In genomic region chr11:4678700-4679440, GRCm38 (mm10) we compare ENCODE assay signal across 15 mouse cellular contexts. TPM values are rescaled to one million over a fixed set of nuclear protein-coding genes. Genes with fewer than 3 reads are reported as not detected.
DNase-seq lines count a peak whose midpoint lies in the region; ATAC-seq and TF ChIP-seq lines count a peak whose summit lies in the region.
"Had no signal": no experiment of that assay in that cellular context is flagged by ENCODE, and none has a peak within 500 bp of the region (broad histone marks: within the 10 kb centered on the region; RNA-seq: fewer than 3 reads in every experiment).

No protein-coding gene starts in this region.

- TF ChIP-seq EP300 in lung, postnatal 0 days (IDR thresholded peaks at IDR 0.05): no peak

- H3K4me3 ChIP-seq in forebrain, postnatal 0 days (ENCODE audit: low read depth, low read length): no peak overlapping the region
- no peak overlapping the region for H3K4me3 ChIP-seq in forebrain, embryonic 11.5 days (ENCODE audit: low read depth, low read length)
- H3K4me3 ChIP-seq in embryonic facial prominence, embryonic 10.5 days: no peak overlapping the region
- no peak overlapping the region for H3K4me3 ChIP-seq in layer of hippocampus, adult 2 months
- no peak overlapping the region for H3K4me3 ChIP-seq in limb, embryonic 14.5 days (replicated peaks; ENCODE audit: low read length)
- H3K4me3 ChIP-seq in lung, postnatal 0 days (ENCODE audit: low read depth, low read length): no peak overlapping the region
- H3K4me3 ChIP-seq: erythroblast, embryonic 14.5 days; heart, embryonic 15.5 days; myocyte had no signal

- no peaks in the 10 kb centered on the region for H3K4me1 ChIP-seq in forebrain, postnatal 0 days (ENCODE audit: insufficient read depth)
- H3K4me1 ChIP-seq in forebrain, embryonic 11.5 days (replicated peaks; ENCODE audit: control insufficient read depth, insufficient read depth, low read length): no peaks in the 10 kb centered on the region
- peaks cover 19% of the 10 kb centered on the region for H3K4me1 ChIP-seq in embryonic facial prominence, embryonic 10.5 days
- H3K4me1 ChIP-seq in limb, embryonic 14.5 days (ENCODE audit: control insufficient read depth, insufficient read depth, low read length): peaks cover 12% of the 10 kb centered on the region
- H3K4me1 ChIP-seq in lung, postnatal 0 days (ENCODE audit: insufficient read depth, low read depth, low read length): no peaks in the 10 kb centered on the region
- H3K4me1 ChIP-seq: heart, embryonic 15.5 days had no signal

- no peak overlapping the region; the same call in 1 of the 2 replicates for H3K27ac ChIP-seq in forebrain, postnatal 0 days (ENCODE audit: low read depth, low read length)
- no peak overlapping the region for H3K27ac ChIP-seq in forebrain, embryonic 11.5 days (ENCODE audit: low read depth, low read length)
- peak overlapping the region; percentile 48; the same call in 1 of the 2 replicates for H3K27ac ChIP-seq in embryonic facial prominence, embryonic 10.5 days (replicated peaks)
- H3K27ac ChIP-seq in layer of hippocampus, adult 2 months: peak overlapping the region; percentile 91
- no peak overlapping the region for H3K27ac ChIP-seq in limb, embryonic 14.5 days (replicated peaks; ENCODE audit: low read depth, low read length)
- H3K27ac ChIP-seq in lung, postnatal 0 days (ENCODE audit: low read length): no peak overlapping the region
- H3K27ac ChIP-seq: heart, embryonic 15.5 days had no signal

- no peak overlapping the region for H3K4me2 ChIP-seq in forebrain, postnatal 0 days (ENCODE audit: low read depth)
- H3K4me2 ChIP-seq in forebrain, embryonic 11.5 days (ENCODE audit: low read depth, low read length, severe bottlenecking): no peak overlapping the region
- no peak overlapping the region for H3K4me2 ChIP-seq in limb, embryonic 14.5 days (replicated peaks; ENCODE audit: low read depth, low read length, severe bottlenecking)
- no peak overlapping the region for H3K4me2 ChIP-seq in lung, postnatal 0 days (replicated peaks; ENCODE audit: low read depth, low read length)
- H3K4me2 ChIP-seq: heart, embryonic 15.5 days had no signal

- no peak for TF ChIP-seq CTCF in forebrain, postnatal 0 days (IDR thresholded peaks at IDR 0.05; ENCODE audit: low read depth)
- TF ChIP-seq CTCF in layer of hippocampus, adult 2 months (conservative IDR thresholded peaks at IDR 0.05): no peak
- TF ChIP-seq CTCF in lung, postnatal 0 days (IDR thresholded peaks at IDR 0.05): no peak

- DNase-seq in forebrain, postnatal 0 days: peak; percentile 33
- DNase-seq in forebrain, embryonic 11.5 days (ENCODE audit: low spot score): no peak
- peak; percentile 24 for DNase-seq in embryonic facial prominence, embryonic 10.5 days (ENCODE audit: low spot score)
- peak; percentile 70 to 72 for DNase-seq in layer of hippocampus, adult 2 months (ENCODE audit: low spot score in 2 of 2)
- DNase-seq in limb, embryonic 14.5 days (ENCODE audit: low spot score): no peak
- DNase-seq in kidney, adult 8-10 months: no peak
- no peak for DNase-seq in lung, postnatal 0 days (ENCODE audit: low spot score)
- DNase-seq in adrenal gland, adult 8-10 months: no peak

- no peaks in the 10 kb centered on the region for H3K27me3 ChIP-seq in forebrain, postnatal 0 days (ENCODE audit: insufficient read depth, low read length)
- no peaks in the 10 kb centered on the region for H3K27me3 ChIP-seq in forebrain, embryonic 11.5 days (ENCODE audit: control insufficient read depth, insufficient read depth, low read length)
- H3K27me3 ChIP-seq in embryonic facial prominence, embryonic 10.5 days (replicated peaks; ENCODE audit: low read depth, poor library complexity, severe bottlenecking): no peaks in the 10 kb centered on the region
- no peaks in the 10 kb centered on the region for H3K27me3 ChIP-seq in limb, embryonic 14.5 days (ENCODE audit: control insufficient read depth, insufficient read depth, low read length)
- H3K27me3 ChIP-seq in lung, postnatal 0 days (replicated peaks; ENCODE audit: insufficient read depth, low read length): no peaks in the 10 kb centered on the region
- H3K27me3 ChIP-seq: CH12.LX; heart, embryonic 15.5 days had no signal

- peak; percentile 82 for ATAC-seq in forebrain, postnatal 0 days
- no peak for ATAC-seq in forebrain, embryonic 11.5 days (replicated peaks; ENCODE audit: low FRiP score)
- 0 out of 2 replicates have a peak, but pooled peaks have one; percentile 38 for ATAC-seq in limb, embryonic 14.5 days (ENCODE audit: low FRiP score, low read depth)
- no peak for ATAC-seq in lung, postnatal 0 days

- H3K36me3 ChIP-seq in forebrain, postnatal 0 days (ENCODE audit: insufficient read depth): peaks cover 62% of the 10 kb centered on the region
- H3K36me3 ChIP-seq in forebrain, embryonic 11.5 days (ENCODE audit: control insufficient read depth, insufficient read depth, low read length): peaks cover 5% of the 10 kb centered on the region; the same call in 1 of the 2 replicates
- peaks cover 89% of the 10 kb centered on the region for H3K36me3 ChIP-seq in embryonic facial prominence, embryonic 10.5 days (replicated peaks)
- peaks cover 66% of the 10 kb centered on the region for H3K36me3 ChIP-seq in limb, embryonic 14.5 days (ENCODE audit: control insufficient read depth, insufficient read depth, low read length)
- H3K36me3 ChIP-seq in lung, postnatal 0 days (ENCODE audit: insufficient read depth, low read length): peaks cover 11% of the 10 kb centered on the region; the same call in 1 of the 2 replicates

- no peak for TF ChIP-seq POLR2A in limb, embryonic 14.5 days (IDR thresholded peaks at IDR 0.05; ENCODE audit: borderline replicate concordance, extremely low read depth, insufficient read depth, insufficient read length)

- H3K9me3 ChIP-seq in forebrain, postnatal 0 days (ENCODE audit: low read length): no peaks in the 10 kb centered on the region
- no peaks in the 10 kb centered on the region for H3K9me3 ChIP-seq in forebrain, embryonic 11.5 days (ENCODE audit: control insufficient read depth, low read length)
- H3K9me3 ChIP-seq in embryonic facial prominence, embryonic 10.5 days: no peaks in the 10 kb centered on the region
- H3K9me3 ChIP-seq in limb, embryonic 14.5 days (ENCODE audit: control insufficient read depth, low read length): no peaks in the 10 kb centered on the region
- no peaks in the 10 kb centered on the region for H3K9me3 ChIP-seq in lung, postnatal 0 days (ENCODE audit: low read length)
- H3K9me3 ChIP-seq: heart, embryonic 15.5 days had no signal

- WGBS in forebrain, postnatal 0 days: 78% methylated on average over 13 of the region's 13 CpGs
- WGBS in forebrain, embryonic 11.5 days: 86% methylated on average over 13 of the region's 13 CpGs
- WGBS in embryonic facial prominence, embryonic 10.5 days: 74% methylated on average over 13 of the region's 13 CpGs
- WGBS in limb, embryonic 14.5 days: 53% methylated on average over 13 of the region's 13 CpGs
- 75% methylated on average over 13 of the region's 13 CpGs for WGBS in lung, postnatal 0 days

- no peak overlapping the region for H3K9ac ChIP-seq in forebrain, postnatal 0 days
- H3K9ac ChIP-seq in forebrain, embryonic 11.5 days (ENCODE audit: low read length): no peak overlapping the region
- H3K9ac ChIP-seq in limb, embryonic 14.5 days (ENCODE audit: low read depth, low read length, severe bottlenecking): no peak overlapping the region
- no peak overlapping the region for H3K9ac ChIP-seq in lung, postnatal 0 days (replicated peaks; ENCODE audit: low read depth)
- H3K9ac ChIP-seq: heart, embryonic 15.5 days had no signal

RNA-seq across cellular contexts. Expression of gene Uqcr10, which starts 25.3 kb away (rescaled TPM):
- 171 and 220 TPM in 2 replicates for total RNA-seq in forebrain, postnatal 0 days (2014; rRNA removed)
- polyA plus RNA-seq in forebrain, postnatal 0 days (2015; fragmentation: Nextera tagmentation; extraction: Ambion mirVana): 797 and 1,037 TPM in 2 replicates
- polyA plus RNA-seq in forebrain, embryonic 11.5 days (2014; fragmentation: Nextera tagmentation; extraction: Ambion mirVana): 550 and 552 TPM in 2 replicates
- polyA plus RNA-seq in embryonic facial prominence, embryonic 10.5 days (2016; fragmentation: Nextera tagmentation; extraction: Ambion mirVana): 661 and 685 TPM in 2 replicates
- 100 to 1,000 TPM; 367 to 391 TPM for total RNA-seq in layer of hippocampus, adult 2 months (2021)
- polyA plus RNA-seq in limb, embryonic 14.5 days (2012; rRNA removed): 607 and 868 TPM in 2 replicates
- polyA plus RNA-seq in limb, embryonic 14.5 days (2014; fragmentation: Nextera tagmentation; extraction: Ambion mirVana): 681 and 756 TPM in 2 replicates
- 723 and 783 TPM in 2 replicates for polyA plus RNA-seq in lung, postnatal 0 days (2015; fragmentation: Nextera tagmentation; extraction: Ambion mirVana)
- 100 to 1,000 TPM; 587 to 783 (median 663) TPM for total RNA-seq in adrenal gland, adult 8-10 months (2022)

RNA-seq across cellular contexts. Expression of gene Zmat5, which starts 25.6 kb away (rescaled TPM):
- 20.6 and 29.5 TPM in 2 replicates for total RNA-seq in forebrain, postnatal 0 days (2014; rRNA removed)
- 62.6 and 78.7 TPM in 2 replicates for polyA plus RNA-seq in forebrain, postnatal 0 days (2015; fragmentation: Nextera tagmentation; extraction: Ambion mirVana)
- polyA plus RNA-seq in forebrain, embryonic 11.5 days (2014; fragmentation: Nextera tagmentation; extraction: Ambion mirVana): 70.9 and 76.4 TPM in 2 replicates
- polyA plus RNA-seq in embryonic facial prominence, embryonic 10.5 days (2016; fragmentation: Nextera tagmentation; extraction: Ambion mirVana): 75.4 and 82.4 TPM in 2 replicates
- 10 to 100 TPM; 33.1 to 34.0 TPM for total RNA-seq in layer of hippocampus, adult 2 months (2021)
- polyA plus RNA-seq in limb, embryonic 14.5 days (2012; rRNA removed): 42.1 TPM in 2 replicates
- 56.4 and 61.3 TPM in 2 replicates for polyA plus RNA-seq in limb, embryonic 14.5 days (2014; fragmentation: Nextera tagmentation; extraction: Ambion mirVana)
- polyA plus RNA-seq in lung, postnatal 0 days (2015; fragmentation: Nextera tagmentation; extraction: Ambion mirVana): 63.7 and 67.2 TPM in 2 replicates
- total RNA-seq in adrenal gland, adult 8-10 months (2022): 10 to 100 TPM; 46.3 to 69.2 (median 59.1) TPM

RNA-seq across cellular contexts. Expression of gene Ascc2, which starts 41.3 kb away (rescaled TPM):
- 14.5 and 17.3 TPM in 2 replicates for total RNA-seq in forebrain, postnatal 0 days (2014; rRNA removed)
- polyA plus RNA-seq in forebrain, postnatal 0 days (2015; fragmentation: Nextera tagmentation; extraction: Ambion mirVana): 12.0 and 14.3 TPM in 2 replicates
- polyA plus RNA-seq in forebrain, embryonic 11.5 days (2014; fragmentation: Nextera tagmentation; extraction: Ambion mirVana): 36.7 and 39.2 TPM in 2 replicates
- 42.2 and 43.0 TPM in 2 replicates for polyA plus RNA-seq in embryonic facial prominence, embryonic 10.5 days (2016; fragmentation: Nextera tagmentation; extraction: Ambion mirVana)
- 10 to 100 TPM; 23.7 to 25.0 TPM for total RNA-seq in layer of hippocampus, adult 2 months (2021)
- polyA plus RNA-seq in limb, embryonic 14.5 days (2012; rRNA removed): 30.8 and 33.3 TPM in 2 replicates
- 32.6 and 33.1 TPM in 2 replicates for polyA plus RNA-seq in limb, embryonic 14.5 days (2014; fragmentation: Nextera tagmentation; extraction: Ambion mirVana)
- polyA plus RNA-seq in lung, postnatal 0 days (2015; fragmentation: Nextera tagmentation; extraction: Ambion mirVana): 21.7 and 25.3 TPM in 2 replicates
- total RNA-seq in adrenal gland, adult 8-10 months (2022): 10 to 100 TPM; 51.6 to 58.6 (median 54.9) TPM

RNA-seq across cellular contexts. Expression of gene Gm11032, which starts 59.0 kb away (rescaled TPM):
- total RNA-seq in forebrain, postnatal 0 days (2014; rRNA removed): not detected in 2 replicates
- polyA plus RNA-seq in forebrain, postnatal 0 days (2015; fragmentation: Nextera tagmentation; extraction: Ambion mirVana): not detected in 2 replicates
- not detected in 2 replicates for polyA plus RNA-seq in forebrain, embryonic 11.5 days (2014; fragmentation: Nextera tagmentation; extraction: Ambion mirVana)
- polyA plus RNA-seq in embryonic facial prominence, embryonic 10.5 days (2016; fragmentation: Nextera tagmentation; extraction: Ambion mirVana): not detected in 2 replicates
- total RNA-seq in layer of hippocampus, adult 2 months (2021): not detected
- polyA plus RNA-seq in limb, embryonic 14.5 days (2012; rRNA removed): not detected in 2 replicates
- polyA plus RNA-seq in limb, embryonic 14.5 days (2014; fragmentation: Nextera tagmentation; extraction: Ambion mirVana): not detected in 2 replicates
- not detected in 2 replicates for polyA plus RNA-seq in lung, postnatal 0 days (2015; fragmentation: Nextera tagmentation; extraction: Ambion mirVana)
- total RNA-seq in adrenal gland, adult 8-10 months (2022): not detected
- total RNA-seq: adrenal gland, adult 18-20 months; CH12.LX had no signal
- polyA plus RNA-seq: erythroblast, embryonic 14.5 days; heart, embryonic 15.5 days; large intestine, adult 2 months; myocyte; stomach, embryonic 14.5 days had no signal

Comparison
In these comparisons a context has a peak if more than half of its experiments do, and no peak if none do; other contexts are left out.
1. ATAC-seq: peak in forebrain, postnatal 0 days (single experiment) and limb, embryonic 14.5 days (single experiment); none in forebrain, embryonic 11.5 days (single experiment) and lung, postnatal 0 days (single experiment).
2. DNase-seq: peak in forebrain, postnatal 0 days (single experiment), embryonic facial prominence, embryonic 10.5 days (single experiment) and layer of hippocampus, adult 2 months (2 of 2); none in forebrain, embryonic 11.5 days (single experiment), limb, embryonic 14.5 days (single experiment), kidney, adult 8-10 months (0 of 2), lung, postnatal 0 days (single experiment) and adrenal gland, adult 8-10 months (single experiment).
3. H3K27ac ChIP-seq: peak in embryonic facial prominence, embryonic 10.5 days (single experiment) and layer of hippocampus, adult 2 months (single experiment); none in forebrain, postnatal 0 days (single experiment), forebrain, embryonic 11.5 days (single experiment), limb, embryonic 14.5 days (single experiment) and lung, postnatal 0 days (single experiment).